Mouse (Mus musculus) stomach, embryonic 15.5 days (tissue): ENCODE results near the gene Rfx4. TPM values are rescaled to one million over a fixed set of nuclear protein-coding genes. Genes with fewer than 3 reads are reported as not detected.

Source experiments
- ATAC-seq: fragments of 200-750 bp; cut with Nextera tagmentation; 2 replicates; pipeline ENCODE4 v1.8.0; 2017; ENCODE audit warnings: low read depth, moderate number of reproducible peaks, moderate TSS enrichment; ENCODE audit not compliant: insufficient read depth, low FRiP score
- H3K27ac ChIP-seq: fragments of 300-500 bp; sonication (generic); 2 replicates; pipeline ENCODE4 v1.5.1; 2015; ENCODE audit warnings: mild to moderate bottlenecking, inconsistent platforms
- H3K27me3 ChIP-seq: fragments of 300-500 bp; sonication (generic); replicated peaks from 2 replicates; pipeline ENCODE4 v1.6.1; 2015; ENCODE audit warnings: inconsistent platforms
- H3K36me3 ChIP-seq: fragments of 300-500 bp; sonication (generic); 2 replicates; pipeline ENCODE4 v1.6.1; 2015; ENCODE audit warnings: inconsistent platforms
- H3K4me1 ChIP-seq: fragments of 300-500 bp; sonication (generic); 2 replicates; pipeline ENCODE4 v1.6.1; 2015; ENCODE audit warnings: inconsistent platforms
- H3K4me2 ChIP-seq: fragments of 300-500 bp; sonication (generic); 2 replicates; pipeline ENCODE4 v1.6.1; 2015; ENCODE audit warnings: mild to moderate bottlenecking, inconsistent platforms
- H3K4me3 ChIP-seq: fragments of 300-500 bp; sonication (generic); replicated peaks from 2 replicates; pipeline ENCODE4 v1.5.1; 2015; ENCODE audit warnings: inconsistent platforms
- H3K9ac ChIP-seq: fragments of 300-500 bp; sonication (generic); 2 replicates; pipeline ENCODE4 v1.6.1; 2015; ENCODE audit warnings: inconsistent platforms
- H3K9me3 ChIP-seq: fragments of 300-500 bp; sonication (generic); 2 replicates; pipeline ENCODE4 v1.6.1; 2016; ENCODE audit warnings: inconsistent platforms
- WGBS: fragments of 180-500 bp; shearing (Covaris S2); methylation state at CpG from one replicate; pipeline ENCODE4 v1.1.7; 2015; 5-methylcytosine and 5-hydroxymethylcytosine counted together
- polyA plus RNA-seq: library from polyadenylated mRNA; unstranded; fragments of >200 nt; fragmentation: Nextera tagmentation; extraction: Ambion mirVana; gene quantifications from 2 replicates; pipeline ENCODE4 v1.2.1, GENCODE M21; 2015

Rfx4 gene
- polyA plus RNA-seq, 1 experiment from 2014 or later = 0.08 TPM

- Histone ChIP-seq H3K27me3 (no peaks in the 10 kb centered on the region), H3K9ac (no peak overlapping the region), H3K4me1 (no peaks in the 10 kb centered on the region), H3K4me2 (no peak overlapping the region), H3K4me3 (no peak overlapping the region), H3K27ac (no peak overlapping the region), H3K36me3 (no peaks in the 10 kb centered on the region), H3K9me3 (no peaks in the 10 kb centered on the region)
- 84% methylated on average over 3 of the region's 3 CpGs for WGBS
- no peak for ATAC-seq
These were observed 35.3 kb downstream of the Rfx4 start for GRCm38 (mm10) chr10:84791181-84791580.

GRCm38 (mm10) chr10:84801521-84801920 lies 45.7 kb downstream of the Rfx4 start:
- Histone ChIP-seq H3K4me3 (no peak overlapping the region), H3K27ac (no peak overlapping the region), H3K4me1 (no peaks in the 10 kb centered on the region), H3K36me3 (no peaks in the 10 kb centered on the region), H3K9me3 (no peaks in the 10 kb centered on the region), H3K27me3 (no peaks in the 10 kb centered on the region), H3K4me2 (no peak overlapping the region), H3K9ac (no peak overlapping the region)
- ATAC-seq = no peak
- WGBS = 76% methylated on average over 6 of the region's 6 CpGs

GRCm38 (mm10) chr10:84803216-84803844 lies 47.5 kb downstream of the Rfx4 start:
- Histone ChIP-seq H3K4me2 (no peak overlapping the region), H3K27ac (no peak overlapping the region), H3K36me3 (no peaks in the 10 kb centered on the region), H3K4me3 (no peak overlapping the region), H3K9me3 (no peaks in the 10 kb centered on the region), H3K9ac (no peak overlapping the region), H3K4me1 (no peaks in the 10 kb centered on the region), H3K27me3 (no peaks in the 10 kb centered on the region)
- 66% methylated on average over 13 of the region's 13 CpGs for WGBS
- no peak for ATAC-seq

- H3K36me3 ChIP-seq = no peaks in the 10 kb centered on the region
- H3K9me3 ChIP-seq = no peaks in the 10 kb centered on the region
- no peak overlapping the region for H3K27ac ChIP-seq
- 63% methylated on average over 3 of the region's 3 CpGs for WGBS
- no peak overlapping the region for H3K4me2 ChIP-seq
- H3K4me1 ChIP-seq = no peaks in the 10 kb centered on the region
- H3K4me3 ChIP-seq = no peak overlapping the region
- H3K9ac ChIP-seq = no peak overlapping the region
- H3K27me3 ChIP-seq = no peaks in the 10 kb centered on the region
- no peak for ATAC-seq
These were observed 49.7 kb downstream of the Rfx4 start for GRCm38 (mm10) chr10:84805576-84805975.

GRCm38 (mm10) chr10:84807206-84807605 lies 51.3 kb downstream of the Rfx4 start:
- 88% methylated on average over 9 of the region's 9 CpGs for WGBS
- no peaks in the 10 kb centered on the region for H3K9me3 ChIP-seq
- no peak for ATAC-seq
- H3K27ac ChIP-seq = no peak overlapping the region
- no peak overlapping the region for H3K4me2 ChIP-seq
- no peaks in the 10 kb centered on the region for H3K27me3 ChIP-seq
- no peaks in the 10 kb centered on the region for H3K4me1 ChIP-seq
- no peaks in the 10 kb centered on the region for H3K36me3 ChIP-seq
- H3K9ac ChIP-seq = no peak overlapping the region
- H3K4me3 ChIP-seq = no peak overlapping the region

- H3K9me3 ChIP-seq = no peaks in the 10 kb centered on the region
- H3K4me1 ChIP-seq = no peaks in the 10 kb centered on the region
- 75% methylated on average over 8 of the region's 8 CpGs for WGBS
These were observed 54.4 kb downstream of the Rfx4 start for GRCm38 (mm10) chr10:84810030-84810849.

GRCm38 (mm10) chr10:84811171-84811912 lies 55.5 kb downstream of the Rfx4 start:
- ATAC-seq = no peak
- Histone ChIP-seq H3K27me3 (no peaks in the 10 kb centered on the region), H3K27ac (no peak overlapping the region), H3K4me1 (no peaks in the 10 kb centered on the region), H3K9me3 (no peaks in the 10 kb centered on the region), H3K36me3 (no peaks in the 10 kb centered on the region), H3K4me2 (no peak overlapping the region), H3K9ac (no peak overlapping the region), H3K4me3 (no peak overlapping the region)
- WGBS = 76% methylated on average over 11 of the region's 11 CpGs

More at GRCm38 (mm10) chr10:84810030-84810849, 54.4 kb downstream of the Rfx4 start:
- Histone ChIP-seq H3K4me3 (no peak overlapping the region), H3K9ac (no peak overlapping the region), H3K27ac (no peak overlapping the region), H3K4me2 (no peak overlapping the region), H3K27me3 (no peaks in the 10 kb centered on the region), H3K36me3 (no peaks in the 10 kb centered on the region)
- no peak for ATAC-seq

- no peaks in the 10 kb centered on the region for H3K9me3 ChIP-seq
- no peaks in the 10 kb centered on the region for H3K4me1 ChIP-seq
- no peak overlapping the region for H3K9ac ChIP-seq
- H3K27me3 ChIP-seq = no peaks in the 10 kb centered on the region
- ATAC-seq = no peak
- H3K36me3 ChIP-seq = no peaks in the 10 kb centered on the region
- no peak overlapping the region for H3K27ac ChIP-seq
- WGBS = 88% methylated on average over 2 of the region's 2 CpGs
- H3K4me2 ChIP-seq = no peak overlapping the region
- no peak overlapping the region for H3K4me3 ChIP-seq
These were observed 56.0 kb downstream of the Rfx4 start for GRCm38 (mm10) chr10:84811913-84812295.

GRCm38 (mm10) chr10:84815676-84816436 lies 60.0 kb downstream of the Rfx4 start:
- H3K27ac ChIP-seq = no peak overlapping the region
- H3K27me3 ChIP-seq = no peaks in the 10 kb centered on the region
- H3K4me1 ChIP-seq = no peaks in the 10 kb centered on the region
- 68% methylated on average over 4 of the region's 4 CpGs for WGBS
- no peak overlapping the region for H3K4me2 ChIP-seq
- no peaks in the 10 kb centered on the region for H3K36me3 ChIP-seq
- no peak overlapping the region for H3K4me3 ChIP-seq
- no peak overlapping the region for H3K9ac ChIP-seq
- no peaks in the 10 kb centered on the region for H3K9me3 ChIP-seq
- ATAC-seq = no peak

- H3K4me1 ChIP-seq = no peaks in the 10 kb centered on the region
- H3K27me3 ChIP-seq = no peaks in the 10 kb centered on the region
- H3K4me3 ChIP-seq = no peak overlapping the region
- no peak for ATAC-seq
- WGBS = 76% methylated on average over 7 of the region's 7 CpGs
- H3K4me2 ChIP-seq = no peak overlapping the region
- H3K36me3 ChIP-seq = no peaks in the 10 kb centered on the region
- no peak overlapping the region for H3K9ac ChIP-seq
- no peaks in the 10 kb centered on the region for H3K9me3 ChIP-seq
- no peak overlapping the region for H3K27ac ChIP-seq
These were observed 61.4 kb downstream of the Rfx4 start for GRCm38 (mm10) chr10:84817086-84817869.

- no peak overlapping the region for H3K9ac ChIP-seq
- ATAC-seq = no peak
- no peak overlapping the region for H3K27ac ChIP-seq
- no peaks in the 10 kb centered on the region for H3K9me3 ChIP-seq
- no peak overlapping the region for H3K4me2 ChIP-seq
- H3K4me1 ChIP-seq = 0 out of 2 replicates have a peak, but pooled peaks cover 5% of the 10 kb centered on the region
- H3K27me3 ChIP-seq = no peaks in the 10 kb centered on the region
- no peaks in the 10 kb centered on the region for H3K36me3 ChIP-seq
- 32% methylated on average over 6 of the region's 6 CpGs for WGBS
- no peak overlapping the region for H3K4me3 ChIP-seq
These were observed 63.8 kb downstream of the Rfx4 start for GRCm38 (mm10) chr10:84819669-84820068.
